Mouse (Mus musculus) lung, embryonic 14.5 days (tissue): Measurements from ENCODE around the gene Zfp329. TPM values are rescaled to one million over a fixed set of nuclear protein-coding genes. Genes with fewer than 3 reads are reported as not detected.

Experiments used
- ATAC-seq: fragments of 200-750 bp; cut with Nextera tagmentation; 2 replicates; pipeline ENCODE4 v1.8.0; 2017; ENCODE audit warnings: mild to moderate bottlenecking, moderate TSS enrichment, moderate library complexity; ENCODE audit not compliant: insufficient read depth
- DNase-seq: peaks from one replicate; pipeline ENCODE4 v3.0.0-alpha.2; 2015
- H3K27ac ChIP-seq: fragments of 300-500 bp; sonication (generic); 2 replicates; pipeline ENCODE4 v1.5.1; 2014; ENCODE audit warnings: low read depth, mild to moderate bottlenecking, moderate library complexity
- H3K27me3 ChIP-seq: fragments of 300-500 bp; sonication (generic); 2 replicates; pipeline ENCODE4 v1.6.1; 2014; ENCODE audit warnings: low read length, control low read depth; ENCODE audit not compliant: insufficient read depth
- H3K36me3 ChIP-seq: fragments of 300-500 bp; sonication (generic); 2 replicates; pipeline ENCODE4 v1.6.1; 2014; ENCODE audit warnings: control low read depth; ENCODE audit not compliant: insufficient read depth
- H3K4me1 ChIP-seq: fragments of 300-500 bp; sonication (generic); 2 replicates; pipeline ENCODE4 v1.6.1; 2014; ENCODE audit warnings: antibody characterized with exemption, control low read depth; ENCODE audit not compliant: insufficient read depth
- H3K4me2 ChIP-seq: fragments of 300-500 bp; sonication (generic); 2 replicates; pipeline ENCODE4 v1.6.1; 2014; ENCODE audit warnings: mild to moderate bottlenecking
- H3K4me3 ChIP-seq: fragments of 300-500 bp; sonication (generic); 2 replicates; pipeline ENCODE4 v1.5.1; 2014; ENCODE audit warnings: low read depth, low read length
- H3K9ac ChIP-seq: fragments of 300-500 bp; sonication (generic); 2 replicates; pipeline ENCODE4 v1.6.1; 2014
- H3K9me3 ChIP-seq: fragments of 300-500 bp; sonication (generic); 2 replicates; pipeline ENCODE4 v1.6.1; 2016; ENCODE audit warnings: low read depth, low read length, control low read depth
- CTCF ChIP-seq: IDR thresholded peaks from 2 replicates; pipeline ENCODE4 v1.5.1; 2016; ENCODE audit warnings: antibody characterized with exemption, low read depth
- WGBS: fragments of 180-500 bp; shearing (Covaris S2); extraction: QIAGEN DNeasy Blood & Tissue Kit; methylation state at CpG from one replicate; pipeline ENCODE4 v1.1.7; 2014; 5-methylcytosine and 5-hydroxymethylcytosine counted together
- polyA plus RNA-seq: library from polyadenylated mRNA; unstranded; fragments of >200 nt; fragmentation: Nextera tagmentation; extraction: Ambion mirVana; gene quantifications from 2 replicates; pipeline ENCODE4 v1.2.1, GENCODE M21; 2014

Zfp329 gene
- polyA plus RNA-seq, result 14.6 and 16.3 TPM in 2 replicates

- DNase-seq, result peak; percentile 97
- WGBS, result under 1% methylated on average over 40 of the region's 40 CpGs
- peak within 1 kb of the TSS; percentile 65 for H3K27ac ChIP-seq
Measured at GRCm38 (mm10) chr7:12818521-12819295, at the start of gene Zfp329. TSS of gene Zfp329 (minus strand) at chr7:12818858.

GRCm38 (mm10) chr7:12835779-12836178 lies 17.1 kb upstream of the Zfp329 start:
- H3K36me3 ChIP-seq, result peaks cover 45% of the 10 kb centered on the region
- H3K27me3 ChIP-seq, result no peaks in the 10 kb centered on the region
- no peak overlapping the region for H3K27ac ChIP-seq
- no peaks in the 10 kb centered on the region for H3K4me1 ChIP-seq
- TF ChIP-seq CTCF, result no peak
- DNase-seq (no peak), ATAC-seq (no peak)
- peak overlapping the region; percentile 65 for H3K4me2 ChIP-seq
- no peak overlapping the region; the same call in 1 of the 2 replicates for H3K9ac ChIP-seq
- WGBS, result 97% methylated on average over 4 of the region's 4 CpGs
- peak overlapping the region; percentile 54 for H3K4me3 ChIP-seq
- H3K9me3 ChIP-seq, result peaks cover 37% of the 10 kb centered on the region

More at GRCm38 (mm10) chr7:12818521-12819295, at the start of gene Zfp329:
- Histone ChIP-seq H3K36me3 (peaks cover 15% of the 10 kb centered on the region), H3K4me3 (peak within 1 kb of the TSS; percentile 72), H3K4me2 (peak within 1 kb of the TSS; percentile 64), H3K4me1 (peaks cover 2% of the 10 kb centered on the region; the same call in 1 of the 2 replicates), H3K9me3 (peaks cover 26% of the 10 kb centered on the region; the same call in 1 of the 2 replicates), H3K27me3 (no peaks in the 10 kb centered on the region), H3K9ac (peak within 1 kb of the TSS; percentile 82)
- peak; percentile 99 for ATAC-seq
- TF ChIP-seq CTCF, result 0 out of 2 replicates have a peak, but pooled peaks have one; percentile 2

GRCm38 (mm10) chr7:12835193-12835671 lies 16.6 kb upstream of the Zfp329 start:
- Histone ChIP-seq H3K9me3 (peaks cover 32% of the 10 kb centered on the region), H3K9ac (peak overlapping the region; percentile 65), H3K4me3 (peak overlapping the region; percentile 54), H3K36me3 (peaks cover 40% of the 10 kb centered on the region), H3K27me3 (no peaks in the 10 kb centered on the region), H3K4me2 (peak overlapping the region; percentile 65), H3K27ac (no peak overlapping the region; the same call in 1 of the 2 replicates), H3K4me1 (no peaks in the 10 kb centered on the region)
- TF ChIP-seq CTCF, result no peak
- peak; percentile 64 for ATAC-seq
- DNase-seq, result peak; percentile 76
- WGBS, result 25% methylated on average over 13 of the region's 13 CpGs

- TF ChIP-seq CTCF, result 0 out of 2 replicates have a peak, but pooled peaks have one; percentile 18
- Histone ChIP-seq H3K4me3 (peak within 1 kb of the TSS; percentile 54), H3K4me1 (no peaks in the 10 kb centered on the region), H3K9me3 (peaks cover 25% of the 10 kb centered on the region), H3K4me2 (peak within 1 kb of the TSS; percentile 65), H3K27ac (peak within 1 kb of the TSS; percentile 78), H3K9ac (peak within 1 kb of the TSS; percentile 65), H3K27me3 (no peaks in the 10 kb centered on the region), H3K36me3 (peaks cover 34% of the 10 kb centered on the region)
- DNase-seq (peak; percentile 95), ATAC-seq (peak; percentile 99)
- 3% methylated on average over 47 of the region's 47 CpGs for WGBS
Measured at GRCm38 (mm10) chr7:12834162-12835120, 15.8 kb upstream of the Zfp329 start, which contains the start of gene Zfp110. TSS of gene Zfp110 (plus strand) at chr7:12834761.

GRCm38 (mm10) chr7:12815566-12815965 lies 3.1 kb downstream of the Zfp329 start:
- WGBS, result 98% methylated on average over 8 of the region's 8 CpGs

GRCm38 (mm10) chr7:12803727-12804071 lies 15.0 kb downstream of the Zfp329 start:
- Histone ChIP-seq H3K4me2 (peak overlapping the region; percentile 92), H3K4me3 (peak overlapping the region; percentile 48), H3K27me3 (no peaks in the 10 kb centered on the region), H3K36me3 (peaks cover 26% of the 10 kb centered on the region), H3K9me3 (peaks cover 4% of the 10 kb centered on the region; the same call in 1 of the 2 replicates), H3K27ac (peak overlapping the region; percentile 72), H3K9ac (peak overlapping the region; percentile 74), H3K4me1 (no peaks in the 10 kb centered on the region)
- DNase-seq (no peak), ATAC-seq (peak; percentile 83; the same call in 1 of the 2 replicates)
- 1% methylated on average over 16 of the region's 16 CpGs for WGBS
- TF ChIP-seq CTCF, result no peak

More at GRCm38 (mm10) chr7:12815566-12815965, 3.1 kb downstream of the Zfp329 start:
- H3K36me3 ChIP-seq, result peaks cover 34% of the 10 kb centered on the region
- TF ChIP-seq CTCF, result no peak
- H3K4me2 ChIP-seq, result no peak overlapping the region
- H3K9ac ChIP-seq, result no peak overlapping the region
- ATAC-seq (no peak), DNase-seq (no peak)
- no peaks in the 10 kb centered on the region for H3K27me3 ChIP-seq
- peaks cover 42% of the 10 kb centered on the region for H3K9me3 ChIP-seq
- no peak overlapping the region for H3K4me3 ChIP-seq
- H3K27ac ChIP-seq, result no peak overlapping the region
- peaks cover 2% of the 10 kb centered on the region; the same call in 1 of the 2 replicates for H3K4me1 ChIP-seq
